Mouse (Mus musculus): ENCODE measurements at regions not wholly inside any gene's neighbourhood (a gene's known extent, or its start where the extent isn't known, plus 50 kb on each side); places are given as distances from the start of the nearest gene placed in this dataset.
"Not testable (repeated sequence)": the region's sequence is repeated elsewhere in the genome, so short reads cannot be mapped to it uniquely, and the experiment has no call there.

GRCm38 (mm10) chr12:8447612-8448011 is 52.2 kb downstream of the Rhob start:
- DNase-seq (ENCODE audit: low spot score in 2 of 2): no peak

DNA sequence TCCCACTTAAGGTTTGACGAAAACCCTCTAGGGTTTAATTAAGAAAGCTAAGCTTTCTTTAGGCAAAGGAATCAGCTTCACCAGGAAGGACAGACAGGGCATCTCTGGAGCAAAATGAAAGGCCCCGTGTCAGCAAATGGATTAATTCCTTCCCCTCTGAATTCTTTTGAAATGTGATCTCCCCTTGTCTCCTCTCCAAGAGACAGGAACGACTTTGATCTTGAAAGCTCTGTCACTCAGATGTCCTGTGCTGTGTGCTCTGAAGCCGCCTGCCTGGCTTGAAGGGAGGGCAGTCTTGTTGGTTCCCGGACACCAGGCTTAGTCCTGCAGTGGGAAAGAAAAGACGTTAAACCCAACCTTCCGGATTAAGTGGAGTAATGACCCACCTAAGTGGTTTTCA is 52.8 kb downstream of the Rhob start:
- DNase-seq (ENCODE audit: low spot score in 2 of 2): no peak

GRCm38 (mm10) chr12:8444975-8445853 is 54.6 kb downstream of the Rhob start:
- peak in 1 of 2 experiments; percentile 30 for DNase-seq (ENCODE audit: low spot score in 2 of 2)

DNA sequence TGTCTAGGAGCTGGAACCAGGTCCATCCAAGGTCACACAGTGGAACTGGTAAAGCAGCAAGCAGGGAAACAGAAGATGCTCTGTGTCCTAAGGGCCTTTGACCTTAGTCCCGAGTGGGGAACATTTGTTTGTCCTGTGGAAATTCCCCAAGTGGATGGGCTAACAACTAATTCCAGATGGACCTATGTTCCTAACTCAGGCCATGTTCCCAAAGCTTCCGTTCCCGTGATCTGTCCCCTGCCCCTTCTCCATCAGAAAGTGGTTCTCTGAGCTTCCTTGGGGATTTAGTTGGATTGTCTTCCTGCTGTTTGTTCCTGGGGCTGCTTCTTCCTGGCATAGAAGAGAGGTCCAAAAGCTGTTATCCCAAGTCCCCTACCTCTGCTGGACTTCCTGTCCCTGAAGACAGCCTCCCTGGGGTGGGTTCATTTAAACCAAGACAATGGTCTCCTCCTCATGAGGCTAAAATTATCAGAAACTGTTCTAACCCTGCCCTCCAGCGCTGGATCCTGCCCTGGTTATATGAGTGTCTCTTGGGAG is 55.8 kb downstream of the Rhob start:
- DNase-seq (ENCODE audit: low spot score in 2 of 2): no peak

- no peak for DNase-seq (ENCODE audit: low spot score in 2 of 2)
These were observed 56.6 kb downstream of the Rhob start for GRCm38 (mm10) chr12:8443253-8443661.

GRCm38 (mm10) chr12:8441275-8441674 is 58.5 kb downstream of the Rhob start:
- no peak for DNase-seq (ENCODE audit: low spot score in 2 of 2)

DNA sequence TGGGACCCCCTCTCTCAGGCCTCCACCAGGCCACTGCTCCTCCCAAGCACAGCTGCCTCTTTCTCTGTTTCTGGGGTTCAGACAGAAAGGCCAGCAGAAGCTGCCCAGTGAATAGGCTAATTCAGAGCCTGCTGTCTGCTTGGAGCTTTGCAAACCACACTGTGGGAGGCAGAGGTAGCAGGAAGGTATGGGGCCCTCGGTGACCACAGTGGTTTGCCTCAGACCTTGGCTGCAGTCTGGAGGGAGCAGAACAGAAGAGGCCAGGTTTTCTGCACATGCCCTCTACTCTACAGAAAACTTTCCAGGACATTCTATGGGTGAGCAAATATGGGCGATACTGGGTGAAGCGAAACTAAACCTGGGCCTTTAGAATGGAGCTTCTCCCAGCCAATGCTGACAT is 59.4 kb downstream of the Rhob start:
- DNase-seq (ENCODE audit: low spot score in 2 of 2): no peak

DNA sequence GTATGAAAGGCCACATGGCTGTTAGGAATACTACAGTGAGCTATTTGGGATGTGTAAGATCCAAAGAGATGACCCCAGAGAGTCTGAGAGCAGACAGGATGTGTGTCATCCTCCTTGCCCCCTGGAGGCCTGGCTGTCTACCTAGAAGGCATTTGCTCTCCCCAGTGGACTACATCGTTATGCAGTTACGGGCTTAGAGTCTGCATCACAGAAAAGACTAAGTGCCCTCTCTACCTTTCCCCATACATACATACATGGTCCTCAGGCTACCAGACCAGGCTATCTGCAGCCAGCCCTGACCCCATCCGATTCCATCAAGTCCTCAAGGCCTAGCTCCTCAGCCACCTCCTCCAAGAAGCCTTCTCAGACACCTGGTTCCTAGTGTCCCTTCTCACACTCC is 59.9 kb downstream of the Rhob start:
- no peak for DNase-seq (ENCODE audit: low spot score in 2 of 2)

DNA sequence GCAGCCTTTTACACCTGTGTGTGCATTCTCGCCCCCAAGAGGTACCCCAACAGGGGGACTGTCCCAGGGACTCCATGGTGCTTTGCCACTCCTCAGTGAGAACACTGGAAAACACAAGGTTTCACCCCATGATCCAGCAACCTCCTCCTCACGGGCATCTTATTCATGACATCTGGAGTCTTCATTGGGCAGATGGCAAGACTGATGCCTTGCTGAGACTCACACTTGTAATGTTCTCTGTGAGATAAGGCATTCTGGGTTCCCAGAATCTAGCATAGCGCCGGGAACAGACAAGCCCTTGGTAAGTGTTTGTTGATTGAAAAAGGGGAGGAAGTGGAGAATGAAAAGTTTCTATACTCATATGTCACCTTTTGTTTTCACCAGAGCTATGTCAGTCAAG is 60.3 kb downstream of the Rhob start:
- DNase-seq (ENCODE audit: low spot score in 2 of 2): no peak

GRCm38 (mm10) chr12:8438638-8439037 is 61.2 kb downstream of the Rhob start:
- DNase-seq (ENCODE audit: low spot score in 2 of 2): no peak

DNA sequence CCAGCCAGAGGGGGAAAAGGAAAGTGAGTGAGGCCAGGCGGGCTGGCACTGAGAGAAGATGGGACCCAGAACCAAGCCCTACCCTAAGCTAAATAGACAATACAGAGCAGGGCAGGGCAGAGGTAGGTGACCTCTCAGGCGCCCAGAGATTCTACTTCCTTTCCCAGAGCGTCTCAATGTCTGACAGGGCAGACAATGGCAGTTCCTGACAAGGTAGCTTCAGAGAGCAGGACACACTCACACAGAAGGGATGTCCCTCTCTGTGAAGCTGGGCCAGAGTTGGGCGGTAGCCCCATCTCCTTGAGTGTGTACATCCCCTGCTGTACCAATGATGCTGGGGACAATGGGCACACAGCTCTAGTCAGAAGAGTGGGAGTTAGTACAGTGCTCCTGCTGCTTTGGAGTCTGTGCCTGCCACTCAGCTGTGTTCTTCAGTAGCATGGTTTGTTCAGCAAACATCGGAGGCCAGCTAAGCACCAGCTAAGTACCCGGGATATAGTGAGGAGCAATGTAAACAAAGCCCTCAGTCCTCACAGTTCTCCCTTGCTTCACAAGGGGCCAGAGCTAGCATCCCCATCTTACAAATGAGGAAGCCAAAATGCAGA is 62.7 kb downstream of the Rhob start:
- DNase-seq (ENCODE audit: low spot score in 2 of 2): no peak

- no peak for DNase-seq (ENCODE audit: low spot score in 2 of 2)
These were observed 63.3 kb downstream of the Rhob start for GRCm38 (mm10) chr12:8436553-8436952.

GRCm38 (mm10) chr12:8435651-8436348 is 64.0 kb downstream of the Rhob start:
- DNase-seq (ENCODE audit: low spot score in 2 of 2): not testable (repeated sequence)

GRCm38 (mm10) chr12:8428228-8428990 is 71.4 kb downstream of the Rhob start:
- no peak for DNase-seq (ENCODE audit: low spot score in 2 of 2)

DNA sequence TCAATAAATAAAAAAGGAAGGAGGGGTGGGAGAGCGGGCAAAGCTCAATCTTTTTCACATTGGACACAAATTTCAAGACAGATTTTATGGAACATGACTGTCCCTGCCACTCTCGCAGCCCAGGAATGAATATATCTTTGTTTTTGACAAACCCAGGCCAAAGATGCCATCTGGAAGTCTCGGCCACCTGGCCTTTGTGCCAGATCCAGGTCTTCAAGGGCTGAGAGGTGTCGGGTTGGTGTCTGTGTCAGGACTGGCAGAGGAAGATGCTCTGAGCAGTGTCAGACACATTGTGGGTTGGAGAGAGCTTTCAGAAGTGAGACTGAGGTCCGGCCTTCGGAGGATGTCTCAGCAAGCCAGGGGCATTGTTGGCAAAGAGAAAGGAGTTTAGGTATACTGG is 75.3 kb downstream of the Rhob start:
- no peak for DNase-seq (ENCODE audit: low spot score in 2 of 2)

GRCm38 (mm10) chr12:8422676-8423075 is 77.1 kb downstream of the Rhob start:
- no peak for DNase-seq (ENCODE audit: low spot score in 2 of 2)

DNA sequence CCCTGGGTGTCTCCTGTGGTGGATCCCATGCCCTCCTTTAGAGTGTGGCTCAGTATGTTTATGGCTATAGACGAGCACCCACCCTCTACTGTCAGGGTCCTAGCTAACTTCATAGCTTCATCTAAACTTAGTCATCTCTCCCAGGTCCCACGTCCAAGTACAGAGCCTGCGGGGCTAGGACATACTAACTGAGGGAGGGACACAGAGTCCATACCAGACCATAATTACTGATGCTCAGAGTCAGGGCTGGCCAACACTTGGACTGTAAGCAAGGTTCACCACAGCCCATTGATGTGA is 78.6 kb downstream of the Rhob start:
- DNase-seq (ENCODE audit: low spot score in 2 of 2): no peak

DNA sequence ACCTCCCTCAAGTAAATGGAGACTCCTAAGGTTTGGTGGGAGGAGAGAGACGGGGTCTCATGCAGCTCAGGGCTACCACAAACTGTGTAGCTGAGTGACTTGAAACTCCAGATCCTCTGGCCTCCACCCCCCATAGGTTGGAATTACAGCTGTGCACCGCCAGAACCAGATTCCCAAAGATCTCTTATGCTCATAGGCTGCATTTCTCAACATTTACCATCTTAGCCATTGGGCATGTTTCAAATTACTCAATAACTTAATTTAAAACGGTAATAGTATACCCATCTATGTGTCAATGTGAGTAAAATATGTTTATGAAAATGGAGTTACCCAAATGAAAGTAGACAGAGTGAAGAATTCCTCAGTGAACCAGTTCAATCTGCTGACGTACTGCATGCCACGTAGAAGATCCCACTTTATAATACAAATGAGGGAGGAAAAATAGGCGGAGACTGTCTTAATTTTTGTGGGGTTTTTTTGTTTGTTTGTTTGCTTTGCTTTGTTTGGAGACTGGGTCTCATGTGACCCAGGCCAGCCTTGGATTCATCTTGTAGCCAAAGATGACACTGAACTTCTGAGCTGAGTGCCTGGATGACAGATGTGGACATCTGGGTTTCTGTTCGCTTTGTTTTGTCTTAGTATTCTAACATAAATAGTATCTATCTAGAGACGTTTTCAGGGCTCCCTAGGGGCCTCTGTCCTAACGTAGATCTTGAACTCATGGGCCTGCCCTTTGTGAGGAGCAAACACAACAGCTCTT is 79.1 kb downstream of the Rhob start:
- no peak for DNase-seq (ENCODE audit: low spot score in 2 of 2)

DNA sequence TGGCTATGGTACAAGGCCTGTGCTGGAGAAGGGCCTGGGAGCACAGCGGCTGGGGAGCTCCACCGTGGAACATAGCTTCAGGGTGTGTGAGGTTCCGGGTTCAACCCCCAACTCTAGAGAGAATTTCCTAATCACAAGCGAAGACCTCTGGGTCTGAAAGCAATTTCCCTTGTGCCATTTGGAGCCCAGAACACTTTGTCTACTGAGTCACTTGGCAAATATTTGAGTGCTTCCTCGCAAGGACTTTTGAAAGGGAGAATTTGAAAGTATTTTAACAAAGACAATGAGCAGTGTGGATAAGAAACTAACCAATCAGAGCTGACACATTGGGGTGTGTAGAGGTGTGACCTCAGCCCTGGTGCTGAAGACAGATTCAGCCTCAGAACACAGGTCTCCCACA is 80.9 kb downstream of the Rhob start:
- DNase-seq (ENCODE audit: low spot score in 2 of 2): no peak

- DNase-seq (ENCODE audit: low spot score in 2 of 2): no peak
These were observed 82.5 kb downstream of the Rhob start for GRCm38 (mm10) chr12:8417127-8417790.

DNA sequence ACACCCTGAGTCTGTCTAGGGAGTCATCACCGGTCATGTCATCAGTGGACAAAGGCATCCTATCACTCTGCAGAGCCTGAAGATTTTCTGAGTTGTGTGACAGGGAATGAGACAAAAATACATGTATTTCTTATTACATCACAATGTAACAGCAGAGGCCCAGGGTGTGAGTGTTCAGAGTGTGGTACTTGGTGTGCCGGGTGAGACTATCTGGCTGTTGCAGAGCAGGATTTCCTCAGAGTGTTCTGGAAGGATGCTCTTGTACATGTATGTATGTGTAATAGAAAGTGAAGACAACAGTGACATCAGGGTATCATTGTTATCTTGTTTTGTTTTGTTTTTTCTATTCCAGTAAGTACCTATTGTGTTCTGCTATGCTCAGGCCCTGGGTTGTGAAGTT is 87.7 kb downstream of the Rhob start:
- DNase-seq (ENCODE audit: low spot score in 2 of 2): no peak
